Mouse (Mus musculus) right cerebral cortex, adult 2 months (tissue): Measurements from ENCODE around the gene Skint2.

Source experiments
- DNase-seq, 2 experiments: peaks; one replicate each; pipeline ENCODE4 v3.0.0; 2021 to 2022; ENCODE audit warnings: low spot score in 2 of 2

Skint2 gene

GRCm38 (mm10) chr4:112556894-112557293, at the start of gene Skint2:
Gene Skint2 (plus strand): TSS chr4:112557194.
- no peak for DNase-seq
